Mouse (Mus musculus): Measurements from ENCODE around the gene Cbx8. TPM values are rescaled to one million over a fixed set of nuclear protein-coding genes. Genes with fewer than 3 reads are reported as not detected.
A peak's percentile ranks its signal among the peaks of the same experiment; 100 is the strongest.

Gene Cbx8
- polyA plus RNA-seq, 1 experiment: 4.7 TPM

- Histone ChIP-seq H3K36me3 (ENCODE audit: control insufficient read depth, insufficient read depth, low read length) (no peaks in the 10 kb centered on the region), H3K4me1 (ENCODE audit: control insufficient read depth, insufficient read depth, insufficient read length, low read length) (peaks cover 6% of the 10 kb centered on the region; the same call in 1 of the 2 replicates), H3K27me3 (ENCODE audit: control insufficient read depth, insufficient read depth, low read length) (no peaks in the 10 kb centered on the region), H3K4me3 (ENCODE audit: low read depth, low read length) (no peak overlapping the region), H3K27ac (ENCODE audit: insufficient read depth, low read depth, low read length) (no peak overlapping the region)
- TF ChIP-seq CTCF (IDR thresholded peaks at IDR 0.05; ENCODE audit: extremely low read depth, insufficient read length, insufficient replicate concordance, low read depth, low read length) (0 out of 2 replicates have a peak, but pooled peaks have one; percentile 21), POLR2A (IDR thresholded peaks at IDR 0.05; ENCODE audit: low read depth, low read length) (no peak)
- WGBS: 65% methylated on average over 3 of the region's 3 CpGs
Measured at GRCm38 (mm10) chr11:119006462-119006861, 34.3 kb downstream of the Cbx8 start.

- Histone ChIP-seq H3K4me1 (ENCODE audit: control insufficient read depth, insufficient read depth, insufficient read length, low read length) (peaks cover 6% of the 10 kb centered on the region; the same call in 1 of the 2 replicates), H3K36me3 (ENCODE audit: control insufficient read depth, insufficient read depth, low read length) (no peaks in the 10 kb centered on the region), H3K4me3 (ENCODE audit: low read depth, low read length) (no peak overlapping the region), H3K27me3 (ENCODE audit: control insufficient read depth, insufficient read depth, low read length) (no peaks in the 10 kb centered on the region), H3K27ac (ENCODE audit: insufficient read depth, low read depth, low read length) (no peak overlapping the region)
- TF ChIP-seq POLR2A (IDR thresholded peaks at IDR 0.05; ENCODE audit: low read depth, low read length) (no peak), CTCF (IDR thresholded peaks at IDR 0.05; ENCODE audit: extremely low read depth, insufficient read length, insufficient replicate concordance, low read depth, low read length) (no peak)
- WGBS: 75% methylated on average over 10 of the region's 10 CpGs
Measured at GRCm38 (mm10) chr11:119005547-119006275, 35.1 kb downstream of the Cbx8 start.

GRCm38 (mm10) chr11:119001493-119002128 is 39.2 kb downstream of the Cbx8 start:
- WGBS: 36% methylated on average over 4 of the region's 4 CpGs
- Histone ChIP-seq H3K27ac (ENCODE audit: insufficient read depth, low read depth, low read length) (no peak overlapping the region), H3K27me3 (ENCODE audit: control insufficient read depth, insufficient read depth, low read length) (peaks cover 10% of the 10 kb centered on the region), H3K4me3 (ENCODE audit: low read depth, low read length) (no peak overlapping the region), H3K4me1 (ENCODE audit: control insufficient read depth, insufficient read depth, insufficient read length, low read length) (peaks cover 12% of the 10 kb centered on the region), H3K36me3 (ENCODE audit: control insufficient read depth, insufficient read depth, low read length) (no peaks in the 10 kb centered on the region)
- TF ChIP-seq CTCF (IDR thresholded peaks at IDR 0.05; ENCODE audit: extremely low read depth, insufficient read length, insufficient replicate concordance, low read depth, low read length) (no peak), POLR2A (IDR thresholded peaks at IDR 0.05; ENCODE audit: low read depth, low read length) (no peak)

DNA sequence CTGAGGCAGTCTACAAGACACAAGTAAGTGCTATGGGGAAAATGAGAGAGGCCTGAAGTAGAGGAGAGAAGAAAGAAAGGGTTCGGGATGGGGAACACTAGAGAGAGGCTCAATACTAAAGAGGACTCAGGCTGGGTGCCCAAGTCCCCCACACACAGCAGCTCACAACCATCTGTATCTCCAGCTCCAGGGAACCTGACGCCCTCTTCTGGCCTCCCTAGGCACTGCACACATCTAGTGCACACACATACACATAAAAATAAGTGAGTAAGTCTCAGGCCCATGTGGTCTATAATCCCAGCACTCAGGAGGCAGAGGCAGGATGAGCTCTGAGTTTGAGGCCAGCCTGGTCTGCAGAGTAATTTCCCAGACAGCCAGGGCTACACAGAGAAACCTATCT is 39.9 kb downstream of the Cbx8 start:
- no peak overlapping the region for H3K27ac ChIP-seq (ENCODE audit: insufficient read depth, low read depth, low read length)
- H3K27me3 ChIP-seq (ENCODE audit: control insufficient read depth, insufficient read depth, low read length): peaks cover 10% of the 10 kb centered on the region
- no peak overlapping the region for H3K4me3 ChIP-seq (ENCODE audit: low read depth, low read length)
- 64% methylated on average over 2 of the region's 2 CpGs for WGBS
- peaks cover 12% of the 10 kb centered on the region for H3K4me1 ChIP-seq (ENCODE audit: control insufficient read depth, insufficient read depth, insufficient read length, low read length)
- TF ChIP-seq POLR2A (IDR thresholded peaks at IDR 0.05; ENCODE audit: low read depth, low read length) (no peak), CTCF (IDR thresholded peaks at IDR 0.05; ENCODE audit: extremely low read depth, insufficient read length, insufficient replicate concordance, low read depth, low read length) (no peak)
- H3K36me3 ChIP-seq (ENCODE audit: control insufficient read depth, insufficient read depth, low read length): no peaks in the 10 kb centered on the region

DNA sequence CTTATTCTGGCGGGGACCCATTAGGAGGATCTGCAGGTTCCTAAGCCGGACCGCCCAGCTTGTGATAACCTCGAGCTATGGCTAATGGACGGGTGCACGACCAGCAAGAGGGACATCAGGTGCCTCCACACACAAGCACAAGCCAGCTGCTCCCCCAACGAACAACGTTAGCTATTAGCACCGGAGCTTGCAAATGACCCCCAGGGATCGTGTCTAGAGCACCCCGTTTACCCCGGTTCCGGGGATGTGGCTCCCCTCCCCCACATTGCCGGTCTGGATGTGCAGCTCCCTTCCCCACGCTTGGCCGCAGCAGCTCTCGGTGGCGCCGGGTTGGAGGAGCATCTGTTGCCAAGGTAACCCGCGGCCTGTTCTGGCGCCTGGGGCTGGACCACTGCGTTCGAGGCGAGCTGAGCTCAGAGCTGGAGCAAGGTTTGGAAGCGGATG is 41.4 kb downstream of the Cbx8 start:
- 13% methylated on average over 26 of the region's 26 CpGs for WGBS
- H3K36me3 ChIP-seq (ENCODE audit: control insufficient read depth, insufficient read depth, low read length): no peaks in the 10 kb centered on the region
- no peak overlapping the region for H3K27ac ChIP-seq (ENCODE audit: insufficient read depth, low read depth, low read length)
- H3K27me3 ChIP-seq (ENCODE audit: control insufficient read depth, insufficient read depth, low read length): peaks cover 10% of the 10 kb centered on the region
- TF ChIP-seq POLR2A (IDR thresholded peaks at IDR 0.05; ENCODE audit: low read depth, low read length) (no peak), CTCF (IDR thresholded peaks at IDR 0.05; ENCODE audit: extremely low read depth, insufficient read length, insufficient replicate concordance, low read depth, low read length) (no peak)
- peaks cover 12% of the 10 kb centered on the region for H3K4me1 ChIP-seq (ENCODE audit: control insufficient read depth, insufficient read depth, insufficient read length, low read length)
- H3K4me3 ChIP-seq (ENCODE audit: low read depth, low read length): no peak overlapping the region

- Histone ChIP-seq H3K4me3 (ENCODE audit: low read depth, low read length) (no peak overlapping the region), H3K4me1 (ENCODE audit: control insufficient read depth, insufficient read depth, insufficient read length, low read length) (peaks cover 13% of the 10 kb centered on the region), H3K27ac (ENCODE audit: insufficient read depth, low read depth, low read length) (no peak overlapping the region), H3K27me3 (ENCODE audit: control insufficient read depth, insufficient read depth, low read length) (peaks cover 10% of the 10 kb centered on the region), H3K36me3 (ENCODE audit: control insufficient read depth, insufficient read depth, low read length) (no peaks in the 10 kb centered on the region)
- TF ChIP-seq POLR2A (IDR thresholded peaks at IDR 0.05; ENCODE audit: low read depth, low read length) (0 out of 2 replicates have a peak, but pooled peaks have one; percentile 19), CTCF (IDR thresholded peaks at IDR 0.05; ENCODE audit: extremely low read depth, insufficient read length, insufficient replicate concordance, low read depth, low read length) (peak; percentile 89)
- 19% methylated on average over 30 of the region's 30 CpGs for WGBS
Measured at GRCm38 (mm10) chr11:118998540-118999265, 42.1 kb downstream of the Cbx8 start.

Data from small intestine, adult 2 months (tissue).